Mouse (Mus musculus): ENCODE measurements around the gene Akr1b10.

DNA sequence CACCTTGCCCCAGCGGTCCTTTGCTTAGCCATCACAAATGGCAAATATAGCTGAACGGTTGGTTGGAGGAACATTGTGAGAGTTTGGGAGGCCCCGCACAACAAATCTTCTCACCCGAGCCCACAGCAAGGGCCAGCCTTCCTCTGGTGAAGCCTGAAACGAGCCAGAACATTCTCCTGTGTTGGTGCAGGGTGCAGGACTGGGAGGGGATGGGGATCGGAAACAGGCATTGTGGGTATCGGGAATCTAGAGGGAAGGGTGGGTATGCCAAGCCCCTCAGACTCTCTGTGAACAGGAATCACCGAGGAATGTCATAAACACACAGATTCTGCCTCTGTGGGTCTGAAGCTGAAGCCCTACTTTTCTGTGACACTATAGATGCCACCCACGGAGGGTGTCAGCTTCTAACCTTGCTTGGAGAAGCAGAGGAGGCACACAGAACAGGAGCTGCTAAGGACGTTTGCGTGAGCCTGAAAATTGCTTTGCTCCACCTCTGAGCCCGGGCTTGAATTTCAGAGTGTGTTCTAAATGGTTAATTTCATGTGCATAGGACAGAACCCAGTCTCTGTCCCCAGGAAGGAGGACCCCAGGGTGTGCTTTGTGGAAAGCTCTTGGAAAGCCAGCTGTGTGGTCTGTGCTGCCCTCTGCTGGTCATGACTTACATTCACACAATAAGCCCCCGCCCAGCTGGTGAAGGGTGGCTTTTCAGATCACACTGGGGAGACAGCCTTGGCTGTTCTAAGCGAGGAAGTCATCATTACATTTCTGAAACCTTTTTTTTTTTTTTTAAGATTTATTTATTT, 37.7 kb upstream of the Akr1b10 start:
- TF ChIP-seq POLR2A (IDR thresholded peaks at IDR 0.05; ENCODE audit: borderline replicate concordance, control insufficient read depth, low read depth, low read length) (no peak), CTCF (IDR thresholded peaks at IDR 0.05; ENCODE audit: control insufficient read depth, insufficient read depth, low read length) (peak; percentile 81)
